Mouse (Mus musculus): ENCODE data around the gene Egfl7.

- TF ChIP-seq POLR2A (IDR thresholded peaks at IDR 0.05; ENCODE audit: borderline replicate concordance, extremely low read depth, low read depth, low read length) (no peak), CTCF (IDR thresholded peaks at IDR 0.05; ENCODE audit: insufficient read depth, low read length) (no peak)
These were observed 48.3 kb downstream of the Egfl7 start, which contains the start of gene Fam69b for GRCm38 (mm10) chr2:26627921-26628739.

All from lung, adult 2 months (tissue).